Mouse (Mus musculus): Measurements from ENCODE around the gene Tiam1.

DNA sequence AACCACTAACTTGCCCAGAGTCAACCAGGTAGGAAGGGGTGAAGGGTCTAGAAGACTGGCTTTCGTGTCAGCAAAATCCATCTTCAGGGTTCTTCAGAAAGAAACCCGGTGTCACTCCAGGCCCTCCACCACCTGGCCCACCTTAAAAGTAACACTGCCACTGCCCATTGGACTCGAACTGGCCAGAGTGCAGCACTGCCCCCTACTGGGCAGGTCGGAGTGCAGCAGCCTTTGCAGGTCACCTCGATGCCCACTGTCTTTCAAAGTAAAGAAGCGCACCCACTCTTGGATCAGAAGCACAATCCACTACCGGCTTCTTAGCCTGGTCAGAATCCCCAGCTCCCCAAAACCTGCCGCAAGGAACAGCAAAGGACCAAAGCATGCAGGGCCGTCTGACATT is 247.2 kb downstream of the Tiam1 start:
- TF ChIP-seq GATA1 (IDR thresholded peaks at IDR 0.05; ENCODE audit: borderline replicate concordance, low read length) (no peak), FLI1 (IDR thresholded peaks at IDR 0.05; ENCODE audit: low read length) (no peak)

Data from megakaryocyte, embryonic 14.5 days (primary cell).